Mouse (Mus musculus): ENCODE measurements around the gene Mcm3.

Gene Mcm3

DNA sequence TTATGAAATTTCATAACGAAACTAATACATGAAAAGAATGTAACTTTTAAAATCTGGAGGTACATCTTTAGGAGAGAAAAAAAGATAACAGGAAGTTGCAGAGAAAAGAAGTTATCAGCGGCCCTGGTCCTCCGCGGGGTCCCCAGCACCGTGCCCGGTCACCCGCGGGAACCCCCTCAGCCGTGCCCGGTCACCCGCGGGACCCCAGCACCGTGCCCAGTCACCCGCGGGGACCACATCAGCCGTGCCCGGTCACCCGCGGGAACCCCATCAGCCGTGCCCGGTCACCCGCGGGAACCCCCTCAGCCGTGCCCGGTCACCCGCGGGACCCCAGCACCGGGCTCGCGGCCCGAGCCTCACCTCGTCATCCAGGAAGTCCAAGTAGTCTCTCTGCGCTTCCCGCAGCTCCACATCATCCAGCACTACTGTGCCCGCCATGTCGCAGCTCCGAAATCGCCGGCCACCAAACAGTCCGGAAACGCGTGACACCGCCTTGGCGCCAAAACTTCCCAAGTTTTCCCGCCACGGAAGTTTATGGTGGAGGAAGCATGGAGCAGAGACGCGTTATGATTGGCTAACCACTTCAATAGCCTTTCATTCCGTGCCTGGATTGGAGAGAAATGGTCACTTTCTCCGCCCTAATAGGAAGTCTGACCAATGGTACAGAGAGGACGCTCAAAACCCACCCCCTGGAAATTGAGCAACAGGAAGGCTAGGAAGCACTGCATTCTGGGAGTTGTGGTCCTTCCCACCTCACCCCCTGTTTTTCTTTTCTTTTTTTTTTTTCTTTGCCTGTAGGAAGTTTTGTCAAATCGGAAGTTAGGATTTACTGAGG is at the start of gene Mcm3:
TSS of gene Mcm3 (minus strand) at position 542 of the 835 bp plus-strand sequence.
- in situ Hi-C loops (cut with MboI, MseI): loop anchor here (5.0 kb wide), 2 partner anchors 72 to 257 kb away; partner anchors contain the start of genes Paqr8 (in 1 of the 2) and Tram2 (in 1 of the 2)

DNA sequence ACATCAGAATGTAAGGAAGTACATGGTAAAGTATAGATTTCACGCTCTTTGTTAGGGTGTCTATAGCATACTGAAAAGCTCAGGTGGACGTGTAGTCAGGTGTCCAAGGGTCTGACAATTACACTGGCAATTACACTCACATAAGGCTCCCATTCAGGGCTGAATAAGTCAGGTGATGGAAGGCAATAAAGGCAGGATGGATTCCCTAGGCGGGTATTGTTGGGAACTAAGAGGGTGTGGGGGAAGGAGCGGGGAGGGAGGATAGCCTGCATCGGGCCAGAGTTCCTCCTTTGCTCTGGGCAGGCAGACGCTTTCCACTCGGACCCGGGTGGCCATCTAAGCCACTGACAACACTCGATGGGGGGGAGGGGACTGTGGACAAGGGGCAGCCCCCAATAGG is 47.9 kb upstream of the Mcm3 start:
- in situ Hi-C loops (cut with MboI, MseI): no loop called here

DNA sequence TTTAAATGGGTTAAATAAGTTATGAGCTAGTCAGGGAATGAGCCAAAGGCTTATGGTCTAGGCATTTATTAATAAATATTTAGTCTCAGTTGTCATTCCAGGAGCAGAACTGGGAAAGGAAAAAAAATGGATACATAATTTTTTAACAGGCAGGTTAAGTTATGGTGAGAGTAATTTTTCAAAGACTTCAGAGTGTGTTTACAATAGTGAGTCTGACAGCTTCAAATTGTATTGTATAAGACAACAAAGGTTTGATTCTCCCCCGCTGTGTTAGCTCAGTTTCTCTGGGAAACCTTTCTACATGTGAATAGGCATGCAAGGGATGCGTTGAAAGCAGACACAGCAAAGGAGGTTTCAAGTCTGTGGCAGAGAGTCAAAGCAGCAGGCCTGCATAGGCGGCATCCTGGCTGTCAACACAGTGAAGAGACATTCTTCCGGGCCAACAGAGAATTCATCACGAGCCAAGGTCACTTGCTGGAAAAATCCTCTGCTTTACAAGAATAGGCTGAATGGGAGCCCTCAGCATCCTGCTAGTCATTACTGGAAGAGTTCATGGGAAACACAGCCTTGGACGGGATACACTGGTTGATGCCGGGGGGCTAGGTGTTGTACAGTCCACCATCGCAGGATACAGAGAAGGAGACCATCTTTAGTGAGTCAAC is 47.3 kb upstream of the Mcm3 start:
- in situ Hi-C loops (cut with MboI, MseI): no loop called here

DNA sequence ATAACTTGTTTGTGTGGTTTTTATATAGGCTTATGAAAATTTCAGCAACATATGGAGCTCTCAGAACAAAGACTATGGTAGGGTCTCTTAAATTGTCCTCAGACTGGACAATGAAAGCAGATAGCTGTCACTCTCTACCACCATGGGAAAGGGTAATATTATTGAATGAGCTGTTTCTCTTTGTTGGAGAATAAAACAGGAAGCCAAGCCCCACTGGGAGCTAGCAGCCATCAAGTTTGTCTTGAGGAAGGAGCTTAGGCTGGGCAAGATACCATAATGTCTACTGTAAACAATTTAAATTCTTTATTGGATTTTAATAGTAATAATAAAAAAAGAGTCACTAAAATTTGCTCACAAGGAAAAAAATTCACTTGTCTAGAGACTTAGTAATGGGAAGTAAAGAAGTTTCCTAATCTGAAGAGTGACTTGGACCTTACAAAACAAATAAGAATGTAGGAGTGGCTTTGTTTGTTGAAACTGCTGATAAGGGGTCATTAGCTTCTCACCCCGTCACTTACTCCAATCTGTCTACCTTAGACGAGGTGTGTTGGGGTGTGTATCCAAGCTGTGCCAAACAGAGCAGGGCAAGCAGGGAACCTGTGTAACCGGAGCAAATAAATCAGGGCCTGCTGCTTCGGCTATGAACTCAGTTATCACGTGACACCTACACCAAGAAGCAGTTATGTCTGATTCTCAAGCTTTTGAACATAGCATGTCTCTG is 43.5 kb upstream of the Mcm3 start:
- in situ Hi-C loops (cut with MboI, MseI): no loop called here

DNA sequence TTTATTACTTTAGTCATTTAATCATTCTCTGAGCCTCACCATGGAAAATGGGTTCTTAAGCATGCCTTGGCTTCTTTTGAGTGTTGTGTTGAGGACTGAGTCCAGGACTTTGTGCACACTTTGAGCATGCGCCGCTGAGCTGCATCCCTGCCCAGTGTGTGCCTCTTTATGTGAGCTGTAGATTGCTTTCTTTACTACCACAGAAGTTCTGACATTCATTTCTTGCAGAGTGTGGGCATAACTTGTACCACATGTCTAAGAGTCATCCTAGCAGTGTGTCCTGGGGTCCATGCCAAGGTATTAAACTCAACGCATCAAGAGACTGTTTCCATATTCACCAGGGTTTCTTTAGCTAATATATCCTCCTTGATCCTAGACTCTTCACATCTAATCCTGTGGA is 41.8 kb upstream of the Mcm3 start:
- in situ Hi-C loops (cut with MboI, MseI): no loop called here

DNA sequence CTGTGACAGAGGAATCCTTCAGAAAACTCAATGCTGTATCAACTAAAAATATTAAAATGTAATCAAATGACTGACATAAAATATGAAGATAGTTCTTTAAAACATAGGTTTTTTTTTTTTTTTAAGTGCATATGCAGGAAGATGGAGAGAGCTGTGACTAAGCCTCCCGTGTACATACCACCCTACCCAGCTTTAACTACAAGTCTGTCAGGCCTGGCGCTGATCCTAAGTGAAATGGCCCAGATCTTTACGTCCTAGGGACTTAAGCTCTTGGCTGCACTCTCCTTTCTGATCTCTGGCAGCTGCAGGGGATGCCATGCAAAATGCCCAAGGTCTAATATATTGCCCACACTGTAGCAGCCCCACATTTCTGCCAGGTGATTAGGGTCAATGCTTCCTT is 40.7 kb upstream of the Mcm3 start:
- in situ Hi-C loops (cut with MboI, MseI): no loop called here

DNA sequence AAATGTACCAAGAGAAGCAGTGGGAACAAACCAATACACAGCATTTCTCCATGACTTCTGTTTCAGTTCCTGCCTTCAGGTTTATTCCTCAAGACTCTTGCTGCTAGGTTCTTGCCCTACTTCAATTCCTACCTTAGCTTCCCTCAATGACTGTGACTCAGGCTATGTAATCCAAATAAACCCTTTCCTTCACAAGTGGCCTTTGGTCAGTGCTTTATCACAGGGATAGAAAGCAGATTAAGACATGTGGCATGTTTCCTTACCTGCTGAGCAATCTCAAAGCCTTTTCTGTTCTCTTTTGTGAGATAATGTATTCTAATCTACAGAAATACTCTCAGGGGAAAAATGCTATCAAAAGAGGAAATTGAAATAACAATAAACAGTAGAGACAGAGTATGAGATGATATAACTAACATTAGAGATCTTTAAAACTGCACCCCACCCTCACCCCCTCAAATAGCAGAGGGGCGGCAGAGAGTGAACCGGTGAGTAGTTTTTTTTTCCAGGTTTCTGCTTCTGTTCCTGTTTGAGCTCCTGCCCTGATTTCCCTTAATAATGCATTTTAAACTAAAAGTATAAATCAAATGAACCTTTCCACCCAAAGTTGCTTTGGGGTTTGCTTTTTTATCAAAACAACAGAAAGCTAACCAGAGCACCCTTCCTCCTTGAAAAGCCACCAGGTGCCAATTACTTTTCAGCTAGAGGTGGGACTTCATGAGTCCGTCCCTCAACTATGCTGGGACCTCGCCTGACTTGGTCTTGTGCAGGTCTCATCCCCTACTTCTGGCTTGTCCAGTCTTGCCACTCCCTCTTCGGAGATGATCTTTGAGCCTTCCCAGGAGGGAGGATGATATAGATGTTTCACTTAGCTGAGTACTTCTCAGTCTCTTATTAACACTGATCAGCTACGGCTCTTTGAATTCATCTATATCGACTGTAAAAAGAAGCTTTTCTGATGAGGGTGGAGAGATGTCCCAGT is 37.1 kb upstream of the Mcm3 start:
- in situ Hi-C loops (cut with MboI, MseI): loop anchor here in 1 of 2 experiments (10.0 kb wide), 1 partner anchor 1028 kb away; no protein-coding TSS in a partner anchor

DNA sequence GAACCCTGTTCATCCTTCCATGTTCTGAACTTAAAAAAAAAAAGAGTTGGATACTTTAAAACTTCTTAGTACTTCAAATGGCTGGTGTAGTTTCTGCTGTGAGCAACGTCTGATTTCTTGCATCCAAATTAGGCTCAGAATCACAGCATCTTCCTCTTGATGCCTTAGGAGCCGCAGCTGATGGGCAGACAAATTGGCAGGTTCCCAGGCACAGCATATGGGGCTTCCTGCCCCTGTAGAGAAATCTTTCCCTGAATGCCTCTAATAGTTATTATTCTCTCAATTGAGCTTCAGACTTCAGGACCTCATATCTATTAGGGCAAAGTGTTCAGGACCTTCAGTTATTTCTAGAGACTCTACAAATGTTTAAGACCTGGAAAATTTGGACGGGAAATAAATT is 19.8 kb upstream of the Mcm3 start:
- in situ Hi-C loops (cut with MboI, MseI): loop anchor here in 1 of 2 experiments (5.0 kb wide), 1 partner anchor 37 kb away; no protein-coding TSS in a partner anchor

DNA sequence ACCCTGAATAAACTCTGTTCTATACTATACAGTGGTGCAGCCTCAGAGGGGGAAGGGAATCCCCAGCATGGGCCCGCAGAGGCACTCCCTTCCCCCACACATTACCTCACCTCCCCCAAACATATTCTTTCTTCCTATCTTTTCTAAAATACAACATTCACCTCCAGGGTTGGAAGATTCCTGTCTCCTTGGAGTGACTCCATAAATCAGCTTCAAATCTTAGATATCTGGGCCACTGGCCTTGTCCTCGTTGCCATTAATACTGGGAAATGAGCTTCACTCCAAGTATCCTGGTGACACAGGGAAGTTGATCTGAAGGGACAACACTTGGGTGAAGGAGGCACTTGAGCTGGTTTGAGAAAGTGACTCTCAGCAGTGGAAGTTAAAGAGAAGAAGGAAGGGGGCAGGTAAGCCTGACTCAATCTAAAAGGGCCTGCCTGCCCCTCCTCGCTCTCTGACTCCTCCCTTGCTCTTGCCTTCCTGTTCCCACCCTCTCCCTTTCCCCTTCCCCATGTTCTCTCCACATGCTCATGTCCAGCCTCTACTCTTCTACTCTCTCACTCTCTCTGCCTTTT is 16.5 kb upstream of the Mcm3 start:
- in situ Hi-C loops (cut with MboI, MseI): no loop called here

DNA sequence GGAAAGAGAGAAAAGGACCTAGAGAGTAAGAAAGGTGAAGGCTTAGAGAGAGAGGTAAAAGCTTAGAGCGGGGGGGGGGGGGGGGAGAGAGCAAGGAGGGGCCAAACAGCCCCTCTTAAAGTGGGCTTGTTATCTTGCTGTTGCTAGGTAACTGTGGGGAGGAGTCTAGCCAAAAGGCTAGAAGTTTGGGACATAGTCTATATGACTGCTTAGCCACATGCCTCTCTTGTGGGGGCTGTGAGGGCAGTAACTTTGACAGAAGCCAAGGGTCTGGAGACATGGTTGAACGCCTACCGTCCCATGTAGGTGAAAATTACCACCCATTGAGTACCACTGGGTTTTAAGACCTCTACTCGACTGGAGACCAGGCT is 13.0 kb upstream of the Mcm3 start:
- in situ Hi-C loops (cut with MboI, MseI): no loop called here

DNA sequence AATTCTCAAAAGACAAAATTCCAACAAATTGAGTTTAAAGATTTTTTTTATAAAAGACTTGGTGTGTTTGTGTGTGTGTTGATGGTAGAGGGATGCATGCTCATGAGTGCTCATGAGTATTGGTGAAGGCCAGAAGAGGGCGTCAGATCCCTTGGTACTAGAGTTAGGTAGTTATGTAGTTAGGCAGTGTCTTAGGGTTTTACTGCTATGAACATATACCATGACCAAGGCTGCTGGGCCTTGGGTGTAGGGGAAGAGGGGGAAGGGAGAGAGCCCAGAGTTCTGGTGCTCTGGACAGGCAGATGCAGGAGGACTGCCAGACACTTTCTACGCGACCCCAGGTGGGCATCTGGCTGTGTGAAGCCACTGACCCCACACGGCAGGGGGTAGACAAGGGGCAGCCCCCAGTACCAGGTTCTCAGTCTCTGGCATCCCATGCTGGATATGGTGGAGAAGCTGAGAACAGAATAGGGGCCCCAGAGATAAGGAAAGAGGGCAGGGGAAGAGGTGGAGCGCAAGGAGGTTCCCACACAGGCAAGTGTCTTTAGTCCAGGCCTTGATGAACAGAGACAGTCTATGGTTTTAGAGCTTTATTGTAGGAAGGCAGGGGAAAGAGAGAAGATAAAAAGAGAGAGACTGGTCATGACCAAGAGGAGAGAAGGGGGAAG is 12.5 kb upstream of the Mcm3 start:
- in situ Hi-C loops (cut with MboI, MseI): no loop called here

DNA sequence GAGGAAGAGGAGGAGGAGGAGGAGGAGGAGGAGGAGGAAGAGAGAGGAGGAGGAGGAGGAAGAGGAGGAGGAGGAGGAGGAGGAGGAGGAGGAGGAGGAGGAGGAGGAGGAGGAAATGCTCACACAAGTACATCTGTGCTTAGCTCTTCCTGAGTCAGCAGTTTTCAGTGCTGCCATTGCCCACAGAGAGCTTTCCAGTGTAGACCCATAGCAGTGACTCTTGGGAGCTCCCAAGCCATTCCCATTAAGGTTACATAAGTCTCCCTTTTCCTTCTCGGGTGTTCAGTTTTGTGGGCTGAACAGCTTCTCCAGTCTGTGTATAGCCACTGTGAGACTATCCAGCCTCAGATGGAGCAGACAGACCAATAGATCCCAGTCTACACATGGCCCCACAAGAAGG is 10.4 kb upstream of the Mcm3 start:
- in situ Hi-C loops (cut with MboI, MseI): no loop called here

DNA sequence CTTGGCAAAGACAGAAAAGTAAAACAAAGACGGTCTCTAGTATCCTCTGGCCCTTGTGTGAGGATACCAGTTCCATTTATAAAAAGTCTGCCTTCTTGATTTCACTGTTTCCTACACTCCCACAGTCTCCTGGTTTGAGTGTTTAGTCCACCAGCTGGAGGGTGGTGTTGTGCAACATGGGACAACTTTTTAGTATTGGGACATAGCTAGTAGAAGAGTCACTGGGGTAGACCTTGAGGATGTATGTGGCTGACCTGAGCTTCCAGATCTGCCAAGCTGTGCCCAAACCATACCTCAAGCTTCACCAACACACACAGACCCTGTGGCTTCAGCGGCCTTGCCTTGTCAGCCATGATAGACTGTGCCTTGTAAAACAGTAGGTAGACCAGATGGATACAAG is 7.9 kb upstream of the Mcm3 start:
- in situ Hi-C loops (cut with MboI, MseI): no loop called here

DNA sequence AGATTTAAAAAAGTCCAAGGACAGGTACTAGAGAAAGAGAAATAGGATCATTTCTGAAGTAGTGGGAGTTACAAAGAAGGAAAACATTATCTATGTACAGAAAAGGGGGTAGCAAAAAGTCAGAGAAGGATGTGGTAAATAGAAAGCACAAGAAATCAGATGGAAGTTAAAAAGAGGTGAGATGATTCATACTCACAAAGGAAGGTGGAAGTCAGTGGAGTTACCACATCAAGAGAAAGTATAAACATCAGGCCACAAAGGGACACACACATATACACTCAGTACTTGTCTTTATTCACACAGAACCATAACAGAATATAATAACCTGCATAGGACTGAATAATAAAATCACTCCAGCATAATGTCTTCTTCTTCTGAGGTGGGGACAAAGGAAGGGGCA is 4.9 kb upstream of the Mcm3 start:
- in situ Hi-C loops (cut with MboI, MseI): no loop called here

DNA sequence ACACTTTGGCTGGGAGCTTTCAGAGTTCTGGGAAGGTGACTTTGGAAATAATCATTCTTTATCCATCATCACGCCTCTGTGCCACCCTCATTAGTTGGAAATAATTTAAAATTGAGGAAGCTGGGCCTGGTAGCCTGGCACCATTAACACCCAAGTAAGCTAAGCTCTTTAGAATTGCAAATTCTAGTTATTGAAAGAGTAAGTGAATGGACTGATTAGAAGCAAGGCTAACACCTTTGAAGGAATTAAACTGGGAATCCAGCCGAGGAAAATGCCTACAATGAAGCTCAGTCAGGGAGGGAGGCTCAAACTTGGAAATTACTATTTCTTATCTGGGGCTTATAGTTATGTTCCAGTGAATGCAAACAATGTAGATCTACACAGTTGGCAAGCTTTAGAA is 3.8 kb upstream of the Mcm3 start:
- in situ Hi-C loops (cut with MboI, MseI): loop anchor here in 1 of 2 experiments (5.0 kb wide), 1 partner anchor 253 kb away; the partner anchor contains the start of gene Tram2

DNA sequence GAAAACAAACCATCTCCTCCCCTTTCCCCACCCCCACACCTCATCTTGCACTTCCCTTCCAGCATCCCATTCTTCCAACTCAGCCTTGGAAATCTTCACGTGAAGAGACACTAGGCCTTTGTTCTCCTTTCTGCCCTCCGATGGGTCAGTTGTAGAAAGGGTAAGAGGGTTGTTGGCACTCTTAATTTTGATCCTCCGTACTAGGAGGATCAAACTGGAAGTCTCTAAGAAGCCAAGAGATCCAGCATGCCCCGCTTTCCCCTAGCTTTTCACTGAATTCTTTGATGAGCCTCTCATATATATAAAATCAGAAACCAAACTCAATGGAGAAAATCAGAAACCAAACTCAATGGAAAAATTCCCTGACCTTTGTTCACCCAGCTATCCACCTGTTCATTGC is 3.4 kb upstream of the Mcm3 start:
- in situ Hi-C loops (cut with MboI, MseI): loop anchor here in 1 of 2 experiments (5.0 kb wide), 1 partner anchor 254 kb away; the partner anchor contains the start of gene Tram2

DNA sequence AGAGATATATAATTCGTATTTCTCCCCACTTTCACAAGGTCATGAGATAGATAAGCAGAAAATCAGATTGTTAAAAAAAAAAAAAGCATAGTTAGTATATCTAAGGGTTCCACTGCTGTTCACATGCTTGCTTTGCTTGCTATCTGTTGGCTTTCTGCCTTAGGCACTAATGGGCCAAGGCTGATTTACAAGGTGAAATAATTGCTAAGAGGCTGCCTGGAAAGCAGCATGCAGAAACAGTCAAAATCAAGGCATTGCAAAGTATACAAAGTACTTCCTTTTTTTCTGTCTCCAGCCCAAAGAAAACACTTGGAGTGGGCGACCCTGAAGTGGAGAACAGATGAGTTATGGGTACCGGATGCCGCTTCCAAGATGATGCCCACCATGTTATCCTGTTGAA is 847 bp upstream of the Mcm3 start:
- in situ Hi-C loops (cut with MboI, MseI): loop anchor here in 1 of 2 experiments (5.0 kb wide), 1 partner anchor 256 kb away; the partner anchor contains the start of gene Tram2

DNA sequence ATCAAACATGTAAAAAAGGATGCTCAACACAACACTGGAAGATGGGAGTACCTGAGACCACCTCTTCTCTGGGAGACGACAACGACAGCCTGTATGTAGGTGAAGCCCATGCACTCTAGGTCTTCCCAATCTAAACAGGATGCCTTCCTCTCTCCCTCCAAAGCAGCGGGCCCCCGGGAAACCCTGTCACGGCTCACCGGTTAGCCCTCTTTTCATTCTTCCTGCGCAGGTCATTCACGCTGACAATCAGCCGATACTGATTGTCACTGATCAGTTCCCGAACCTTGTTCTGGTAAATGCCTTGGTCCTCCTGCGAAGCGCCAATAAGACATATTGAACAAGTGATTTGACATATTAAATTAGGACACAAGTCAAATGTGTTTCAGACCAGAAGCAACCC is 2.5 kb downstream of the Mcm3 start:
- in situ Hi-C loops (cut with MboI, MseI): loop anchor here in 1 of 2 experiments (5.0 kb wide), 1 partner anchor 75 kb away; the partner anchor contains the start of gene Paqr8

DNA sequence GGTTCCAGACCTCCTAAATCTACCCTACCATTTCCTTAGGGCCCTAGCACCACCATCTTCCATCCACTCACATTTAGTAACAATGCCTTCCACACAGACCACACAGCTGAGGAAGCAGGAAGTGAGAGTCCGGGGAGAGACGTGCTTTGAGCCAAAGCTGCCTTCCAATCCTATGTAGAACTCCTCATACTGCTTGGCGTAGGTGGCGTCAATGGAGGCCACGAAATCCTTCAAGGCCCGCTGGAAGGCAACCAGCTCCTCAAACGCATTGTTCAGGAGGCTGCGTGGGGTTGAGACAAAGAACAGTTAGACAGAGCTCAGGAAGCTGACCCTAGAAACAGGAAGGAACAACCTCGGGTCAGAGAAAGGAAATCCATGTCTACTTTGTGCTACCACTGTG is 2.9 kb downstream of the Mcm3 start:
- in situ Hi-C loops (cut with MboI, MseI): loop anchor here in 1 of 2 experiments (5.0 kb wide), 1 partner anchor 75 kb away; the partner anchor contains the start of gene Paqr8

DNA sequence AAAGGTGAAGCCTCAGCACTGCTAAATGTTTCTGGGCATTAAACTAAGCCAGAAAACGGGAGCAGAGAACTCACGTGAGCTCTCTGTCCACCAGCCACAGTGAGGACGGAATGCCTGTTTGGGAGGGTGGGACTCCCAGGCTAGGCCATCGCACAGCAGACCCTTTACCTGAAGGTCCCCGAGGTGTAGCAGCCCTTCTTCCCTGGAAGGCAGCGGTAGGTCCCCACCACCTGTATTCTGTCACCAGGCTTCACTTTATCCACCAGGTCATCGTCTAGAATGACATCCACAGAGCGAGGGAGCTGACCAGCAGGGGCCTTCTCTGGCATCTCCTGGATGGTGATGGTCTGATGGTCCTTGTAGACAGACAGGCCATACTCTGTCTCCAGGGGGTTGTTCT is 5.6 kb downstream of the Mcm3 start:
- in situ Hi-C loops (cut with MboI, MseI): no loop called here
